Mouse (Mus musculus) lung, postnatal 0 days (tissue): Measurements from ENCODE around the gene Impdh2.

Source experiments
- CTCF ChIP-seq: IDR thresholded peaks from 2 replicates; pipeline ENCODE4 v1.5.1; 2016; ENCODE audit warnings: antibody characterized with exemption, mild to moderate bottlenecking
- EP300 ChIP-seq: IDR thresholded peaks from 2 replicates; pipeline ENCODE4 v1.6.1; 2016; ENCODE audit warnings: antibody characterized with exemption, mild to moderate bottlenecking, control low read depth

DNA sequence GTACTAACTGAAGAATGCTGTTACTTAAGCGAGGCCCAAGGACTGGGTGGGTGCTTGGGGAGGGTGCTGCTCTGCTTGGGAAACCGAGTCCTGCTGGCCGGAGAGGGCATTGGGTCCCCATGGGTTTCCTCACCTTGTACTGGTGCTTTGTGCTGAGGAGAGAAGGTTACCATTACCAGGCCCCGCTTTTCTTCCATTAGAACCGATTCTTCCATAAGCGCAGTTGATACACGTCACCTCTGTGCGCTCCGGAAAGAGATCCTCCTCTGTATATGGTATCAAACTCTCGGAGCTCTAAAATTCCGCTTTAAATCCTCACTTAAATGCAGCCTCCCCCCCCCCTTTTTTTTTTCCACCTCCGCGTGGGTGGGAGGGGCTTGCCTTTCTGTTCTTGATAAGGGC, 42.2 kb upstream of the Impdh2 start:
- TF ChIP-seq CTCF: peak; percentile 21; the same call in 1 of the 2 replicates
- no peak for TF ChIP-seq EP300
